Mouse (Mus musculus) testis, adult 2 months (tissue): ENCODE data around the gene 1700001C19Rik.

Source experiments
- CTCF ChIP-seq: fragments of 200-500 bp; IDR thresholded peaks from 2 replicates; pipeline ENCODE4 v1.5.1; 2012; ENCODE audit warnings: low read depth, mild to moderate bottlenecking, inconsistent platforms, low read length, moderate library complexity; ENCODE audit not compliant: control insufficient read depth, insufficient read depth, insufficient replicate concordance
- POLR2A ChIP-seq: fragments of 200-500 bp; IDR thresholded peaks from 2 replicates; pipeline ENCODE4 v1.6.1; 2012; ENCODE audit warnings: low read depth, mild to moderate bottlenecking, inconsistent platforms, low read length, moderate library complexity; ENCODE audit not compliant: control insufficient read depth

DNA sequence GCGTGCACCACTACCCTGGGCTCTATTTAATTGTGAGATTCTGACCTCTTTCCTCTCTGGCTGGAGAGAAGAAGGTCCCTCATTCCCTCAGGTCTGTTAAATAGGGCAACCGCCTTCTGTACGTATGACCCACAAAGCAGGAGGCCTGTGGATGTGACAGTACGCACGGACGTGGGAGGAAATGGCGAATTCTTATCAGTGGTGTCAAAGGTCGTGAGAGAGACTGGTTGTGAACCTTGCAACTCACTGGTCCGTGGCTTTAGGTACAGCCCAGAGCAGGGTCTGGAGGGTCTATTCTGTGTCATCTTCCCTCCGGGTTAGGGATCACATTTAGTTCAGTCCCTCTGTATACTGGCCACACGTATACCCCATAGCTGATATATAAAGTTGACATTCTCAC, 8.3 kb upstream of the 1700001C19Rik start:
- TF ChIP-seq CTCF (no peak), POLR2A (no peak)
